Mouse (Mus musculus): ENCODE measurements around the gene Olfr1220.

The Olfr1220 gene

GRCm38 (mm10) chr2:89106735-89107134, at the start of gene Olfr1220:
Gene Olfr1220 (minus strand): TSS chr2:89106835.
- DNase-seq (ENCODE audit: low spot score) = no peak

DNA sequence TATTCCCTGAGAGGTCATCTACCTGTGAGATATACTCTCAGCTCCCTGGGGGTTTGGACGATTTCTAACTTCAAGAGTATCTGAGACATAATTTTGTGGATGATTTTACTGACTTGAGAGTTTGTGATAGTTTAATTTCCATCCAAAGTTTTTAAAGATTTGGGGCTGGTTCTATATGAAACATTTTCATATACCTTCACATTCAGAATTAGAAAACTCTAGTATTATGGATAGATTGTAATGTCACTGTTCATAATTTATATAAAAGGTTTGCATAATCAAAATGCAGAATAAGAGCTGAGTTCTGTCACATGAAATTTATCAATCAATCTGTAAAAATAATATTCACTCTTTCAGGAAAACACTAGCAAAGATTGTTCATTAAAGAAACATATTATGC, 44.8 kb upstream of the Olfr1220 start, which contains the start of gene Olfr1223:
Olfr1223 (minus strand) TSS at position 101 of the 400 bp plus-strand sequence.
- DNase-seq (ENCODE audit: low spot score) = no peak

- DNase-seq (ENCODE audit: low spot score) = no peak
These were observed 26.3 kb upstream of the Olfr1220 start, which contains the start of gene Olfr1222 for GRCm38 (mm10) chr2:89132954-89133353. Gene Olfr1222 (minus strand): TSS chr2:89133054.

DNA sequence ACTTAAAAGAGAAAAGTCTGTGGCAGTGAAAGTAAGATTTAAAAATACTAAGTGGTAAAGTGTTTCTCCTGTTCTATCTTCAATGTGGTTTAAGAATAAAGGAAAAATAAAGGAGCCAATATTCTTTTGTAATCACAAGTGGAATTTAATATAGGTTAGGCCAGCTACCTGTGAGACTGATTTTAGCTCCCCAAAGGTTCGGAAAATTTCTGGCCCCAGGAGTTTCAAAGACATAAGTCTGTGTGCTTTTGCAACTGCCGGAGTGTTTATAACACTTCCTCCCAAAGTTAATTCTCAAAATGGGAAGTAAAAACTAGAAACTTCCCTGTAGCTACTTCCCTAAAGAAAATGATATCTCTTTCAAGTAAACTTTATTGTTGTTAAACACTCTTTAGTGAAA, 10.5 kb upstream of the Olfr1220 start, which contains the start of gene Olfr1221:
Olfr1221 (minus strand) TSS at position 101 of the 400 bp plus-strand sequence.
- no peak for DNase-seq (ENCODE audit: low spot score)

- DNase-seq (ENCODE audit: low spot score) = no peak
These were observed 984 bp downstream of the Olfr1220 start for GRCm38 (mm10) chr2:89105651-89106050.

DNA sequence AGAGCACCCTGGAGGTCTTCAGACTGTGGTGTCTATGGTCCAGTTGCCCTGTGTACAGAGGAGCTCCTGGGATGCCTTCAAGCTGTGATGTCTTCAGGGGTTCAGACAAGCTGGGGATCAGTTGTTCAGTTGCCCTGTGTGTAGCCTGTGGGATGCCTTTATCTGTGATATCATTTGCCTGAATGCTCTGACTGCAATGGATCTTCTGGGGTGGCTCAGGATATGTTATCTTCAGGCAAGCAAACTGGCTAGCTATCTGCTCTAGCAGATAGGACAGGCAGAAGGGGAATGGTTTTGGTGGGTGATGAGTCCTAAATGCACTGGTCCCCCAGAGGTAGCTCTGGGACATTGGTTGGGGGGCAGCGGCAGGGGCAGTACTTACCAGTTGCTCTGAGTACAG, 12.8 kb downstream of the Olfr1220 start:
- no peak for DNase-seq (ENCODE audit: low spot score)

GRCm38 (mm10) chr2:89083413-89083812, 23.2 kb downstream of the Olfr1220 start, which contains the start of gene Olfr1219:
Gene Olfr1219 (minus strand): TSS chr2:89083513.
- DNase-seq (ENCODE audit: low spot score) = no peak

DNA sequence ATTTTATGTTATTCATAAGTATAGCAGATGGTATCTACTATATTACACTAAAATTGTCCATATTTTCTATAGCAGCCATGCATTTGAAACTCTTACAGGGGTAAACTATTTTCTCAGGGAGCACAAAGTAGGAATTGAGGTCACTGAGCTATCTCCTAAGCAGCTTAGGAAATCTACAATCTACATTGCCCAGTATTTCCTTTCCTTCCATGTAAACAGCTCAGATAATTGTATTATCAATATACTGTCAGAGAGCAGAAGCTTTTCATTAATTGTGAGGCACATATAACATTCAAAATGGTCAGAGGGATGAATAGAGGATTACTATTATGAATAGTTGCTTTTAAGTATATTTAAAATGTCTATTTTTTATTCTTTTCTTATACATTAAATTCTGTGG, 25.1 kb downstream of the Olfr1220 start:
- DNase-seq (ENCODE audit: low spot score) = no peak

DNA sequence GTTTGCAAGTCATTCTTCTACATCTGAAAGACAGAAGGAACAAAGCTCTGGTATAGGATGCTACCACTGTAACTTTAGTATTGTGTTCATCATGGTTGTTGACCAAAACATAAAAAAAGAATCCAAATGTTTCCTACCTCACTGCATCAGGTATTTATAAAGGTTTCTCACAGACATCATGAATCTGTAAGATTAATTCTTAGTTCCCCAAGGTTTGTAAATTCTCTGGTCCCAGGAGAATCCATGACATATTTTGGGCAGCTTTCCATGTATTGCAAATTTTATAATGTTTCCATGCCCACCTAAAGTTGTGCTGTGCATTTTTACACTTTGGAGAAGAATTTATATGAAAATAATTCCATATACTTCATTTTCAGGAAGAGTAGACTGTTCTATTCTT, 45.5 kb downstream of the Olfr1220 start, which contains the start of gene Olfr1218:
Olfr1218 (minus strand) TSS at position 101 of the 400 bp plus-strand sequence.
- DNase-seq (ENCODE audit: low spot score) = no peak
